Mouse (Mus musculus) layer of hippocampus, adult 8-10 months (tissue): ENCODE results near the gene Osmr. TPM values are rescaled to one million over a fixed set of nuclear protein-coding genes. Genes with fewer than 3 reads are reported as not detected.

Experiments
- DNase-seq, 2 experiments: peaks; one replicate each; pipeline ENCODE4 v3.0.0; 2022; ENCODE audit warnings: low spot score in 2 of 2
- total RNA-seq, 4 experiments: library from RNA; stranded (reverse); gene quantifications; 2 replicates each; pipeline ENCODE4 v1.2.4; 2022

Osmr gene
- 10 to 100 TPM in 2 of 4 experiments, 1 to 10 TPM in 2; 2.9 to 18.6 (median 9.1) TPM for total RNA-seq

DNA sequence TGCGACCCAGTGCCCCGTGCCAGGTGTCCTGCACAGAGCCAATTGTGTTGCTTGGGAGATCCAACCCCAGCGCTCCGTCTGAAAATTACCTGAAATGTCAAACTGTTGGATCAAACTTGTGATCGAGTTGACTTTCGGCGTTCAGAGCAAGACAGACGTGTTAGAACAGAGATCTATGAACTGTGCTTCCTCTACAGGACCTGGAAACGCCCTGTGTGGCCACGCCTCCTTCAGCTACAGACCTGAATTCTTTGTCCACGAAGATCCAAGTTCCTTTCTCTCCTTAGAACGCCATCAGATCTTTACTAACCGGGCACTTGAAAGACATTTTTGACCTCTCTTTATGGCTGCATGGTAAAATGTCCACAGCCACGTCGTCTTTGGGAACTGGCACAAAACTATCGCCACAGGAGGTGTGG lies at the start of gene Osmr:
TSS of gene Osmr (minus strand) at position 369 of the 419 bp plus-strand sequence.
- DNase-seq, result no peak

DNA sequence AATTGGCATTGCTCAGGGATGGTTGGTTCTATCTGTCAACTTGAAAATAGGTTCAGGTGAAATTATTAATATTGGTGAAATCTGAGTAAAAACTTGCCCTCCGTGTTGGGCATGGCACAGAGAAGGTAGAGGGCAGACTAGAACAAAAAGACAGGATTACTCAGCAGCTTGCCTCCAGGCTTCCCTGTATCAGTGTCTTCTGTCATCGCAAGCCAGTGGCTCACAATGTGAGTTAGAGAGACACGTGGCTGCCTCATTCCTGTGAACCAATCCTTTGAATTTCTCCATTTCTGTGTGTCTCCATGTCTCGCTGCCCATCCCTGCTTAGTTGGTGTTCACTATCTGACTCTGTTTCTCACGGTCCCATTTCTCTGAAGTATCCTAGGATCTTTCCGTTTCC lies 44.6 kb upstream of the Osmr start:
- DNase-seq, result no peak

DNA sequence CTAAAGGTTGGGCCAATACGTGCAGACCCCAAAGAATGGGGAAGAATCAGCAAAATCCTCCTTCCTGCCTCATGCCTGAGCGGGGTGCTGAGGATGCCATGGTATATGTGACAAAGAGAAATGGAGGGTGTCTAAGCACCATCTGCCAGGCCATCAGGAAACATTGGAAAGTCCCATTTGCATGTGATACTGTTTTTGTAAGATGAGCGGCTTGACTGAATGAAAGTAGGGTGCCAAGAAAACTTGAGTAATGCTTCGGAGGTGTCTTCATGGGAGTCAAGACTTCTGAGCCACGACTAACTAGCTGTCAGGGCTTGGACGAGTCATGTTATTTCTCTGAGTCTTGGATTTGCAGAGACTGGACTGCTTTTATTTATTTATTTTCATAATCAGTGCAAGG lies 39.4 kb upstream of the Osmr start:
- peak in 1 of 2 experiments; percentile 19 for DNase-seq

DNA sequence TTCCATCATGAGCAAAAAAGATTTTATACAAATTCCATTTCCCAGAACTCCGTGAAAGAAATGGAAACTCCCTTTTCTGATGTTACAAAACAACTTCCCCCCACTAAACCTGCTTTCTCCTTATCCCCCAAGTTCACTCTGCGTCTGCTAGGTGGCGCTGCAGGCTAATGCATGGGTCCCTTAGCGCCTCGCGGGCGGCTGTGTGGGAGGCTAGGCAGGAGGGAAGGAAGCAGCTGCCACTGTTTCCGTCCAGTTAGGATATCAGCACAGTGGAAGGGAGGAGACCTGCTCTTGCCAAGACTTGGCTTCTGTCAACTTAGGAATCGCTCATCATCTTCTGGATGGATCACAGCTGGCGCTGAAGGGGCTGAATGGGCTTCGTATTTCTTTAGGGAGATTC lies 34.9 kb upstream of the Osmr start:
- DNase-seq, result peak; percentile 86 to 91

DNA sequence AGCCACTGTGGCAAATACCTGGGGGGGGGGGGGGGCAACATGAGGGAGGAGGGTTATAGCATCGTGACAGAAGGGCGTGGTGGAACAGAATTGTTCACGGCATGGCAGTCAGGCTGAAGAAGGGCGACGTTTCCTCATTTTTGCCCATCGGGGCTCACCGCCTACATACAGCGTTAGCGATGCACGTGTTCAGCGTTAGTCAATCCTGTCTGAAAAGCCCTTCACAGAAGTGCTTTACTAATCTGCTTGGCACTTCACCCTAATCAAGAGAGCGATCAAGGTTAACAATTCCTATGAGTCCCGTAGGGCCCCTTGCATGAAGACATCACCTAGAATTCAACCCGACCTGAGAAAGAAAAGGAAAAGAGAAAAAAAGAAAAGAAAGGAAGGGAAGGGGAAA lies 34.3 kb upstream of the Osmr start:
- DNase-seq, result no peak

DNA sequence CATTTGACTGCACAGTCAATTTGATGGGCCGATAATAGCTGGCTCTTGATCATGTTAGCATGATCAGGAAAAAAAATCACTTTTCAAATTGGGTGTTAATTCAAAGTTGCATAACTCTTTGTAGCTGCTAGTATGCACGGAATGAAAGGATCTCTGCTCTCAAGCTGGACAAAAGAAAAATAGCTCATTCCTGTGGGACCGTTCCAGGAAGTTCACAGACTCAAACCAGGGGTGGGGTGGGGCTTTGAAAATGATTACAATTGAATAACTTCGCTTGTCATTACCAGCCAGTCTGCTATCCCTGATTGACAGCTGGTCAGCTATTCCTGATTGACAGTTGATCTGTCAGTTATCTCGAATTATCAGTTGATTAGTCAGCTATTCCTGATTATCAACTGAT lies 33.8 kb upstream of the Osmr start:
- DNase-seq, result no peak

DNA sequence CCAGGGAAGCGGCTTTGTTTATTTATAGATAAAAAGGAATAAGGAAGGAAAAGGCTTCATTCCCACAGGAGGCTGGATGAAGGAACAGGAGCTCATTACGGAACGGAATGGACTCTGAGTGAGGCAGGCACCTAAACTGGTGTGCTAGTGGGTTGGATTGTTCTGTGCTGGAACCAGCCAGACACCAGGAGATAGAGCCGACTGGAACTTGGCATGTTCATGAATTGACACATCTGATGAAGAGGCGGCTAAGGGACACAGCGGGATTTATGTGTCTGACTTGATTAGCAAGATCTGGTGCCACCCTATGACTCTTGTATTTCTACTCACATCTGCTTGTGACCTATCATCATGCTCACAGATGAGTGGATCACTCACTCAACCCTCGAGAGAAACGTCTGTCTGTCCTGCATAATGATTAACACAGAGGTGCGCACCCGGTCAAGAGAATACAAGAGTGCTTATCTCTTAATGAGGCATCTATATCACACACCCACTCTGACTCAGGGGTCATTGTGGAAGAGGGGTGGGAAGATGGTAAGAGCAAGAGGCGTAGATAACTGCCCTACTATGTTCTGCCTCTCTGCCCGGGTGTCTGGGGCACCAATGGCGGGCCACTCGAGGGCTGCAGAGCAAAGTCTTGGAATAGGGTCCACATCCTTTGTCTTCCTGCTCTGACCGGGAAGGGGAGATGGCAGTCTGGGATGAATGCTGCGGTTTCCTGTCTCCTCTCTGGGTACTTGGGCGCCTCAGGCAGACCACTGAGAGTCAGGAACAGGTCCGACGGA lies 31.7 kb upstream of the Osmr start:
- DNase-seq, result peak; percentile 24 to 35

DNA sequence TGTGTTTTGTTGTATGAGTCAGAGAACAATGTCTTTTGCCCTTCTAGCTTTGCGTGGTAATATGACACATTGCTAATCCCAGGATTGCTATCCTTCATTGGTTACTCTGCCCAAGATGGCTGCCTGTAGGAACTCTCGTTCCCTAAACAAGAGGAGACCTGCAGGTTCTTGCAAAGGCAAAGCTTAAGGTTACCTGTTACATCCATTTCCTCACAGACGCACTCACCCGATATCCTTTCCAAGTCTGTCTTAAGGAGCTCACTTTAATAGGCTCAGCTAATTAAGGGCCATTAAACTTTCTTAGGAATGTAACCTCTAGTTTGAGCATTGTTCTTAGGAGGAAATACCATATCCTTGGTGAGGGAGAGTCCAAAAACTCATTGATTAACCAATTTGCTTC lies 31.0 kb upstream of the Osmr start:
- DNase-seq, result no peak

DNA sequence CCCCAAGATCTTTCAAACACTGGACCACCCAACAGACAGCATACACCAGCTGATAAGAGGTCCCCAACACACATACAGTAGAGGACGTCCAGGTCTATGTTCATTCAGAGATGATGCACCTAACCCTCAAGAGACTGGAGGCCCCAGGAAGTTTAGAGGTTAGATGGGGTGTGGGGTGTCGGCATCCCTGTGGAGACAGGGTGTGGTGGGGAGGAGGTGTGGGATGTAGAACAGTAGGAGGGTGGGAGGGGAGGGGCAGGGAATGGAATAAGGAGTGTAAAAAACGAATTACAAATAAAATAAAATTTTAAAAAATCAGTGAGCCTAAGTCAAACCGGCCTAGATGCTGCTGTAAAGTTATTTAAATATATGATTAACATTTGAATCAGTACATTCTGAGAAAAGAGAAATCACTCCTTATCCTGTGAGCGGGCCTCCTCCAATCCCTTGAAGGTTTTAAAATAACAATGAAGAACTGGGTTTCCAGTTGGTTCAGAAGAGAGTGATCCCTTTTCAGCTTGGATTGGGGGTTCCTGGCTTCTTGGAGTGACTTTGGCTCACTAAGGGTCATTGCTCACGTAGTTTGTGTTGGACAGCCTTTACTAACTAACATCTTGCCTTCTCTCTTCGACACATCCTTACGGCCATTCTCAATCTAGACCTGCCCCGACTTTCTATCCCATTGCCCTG lies 28.7 kb upstream of the Osmr start:
- DNase-seq, result no peak

DNA sequence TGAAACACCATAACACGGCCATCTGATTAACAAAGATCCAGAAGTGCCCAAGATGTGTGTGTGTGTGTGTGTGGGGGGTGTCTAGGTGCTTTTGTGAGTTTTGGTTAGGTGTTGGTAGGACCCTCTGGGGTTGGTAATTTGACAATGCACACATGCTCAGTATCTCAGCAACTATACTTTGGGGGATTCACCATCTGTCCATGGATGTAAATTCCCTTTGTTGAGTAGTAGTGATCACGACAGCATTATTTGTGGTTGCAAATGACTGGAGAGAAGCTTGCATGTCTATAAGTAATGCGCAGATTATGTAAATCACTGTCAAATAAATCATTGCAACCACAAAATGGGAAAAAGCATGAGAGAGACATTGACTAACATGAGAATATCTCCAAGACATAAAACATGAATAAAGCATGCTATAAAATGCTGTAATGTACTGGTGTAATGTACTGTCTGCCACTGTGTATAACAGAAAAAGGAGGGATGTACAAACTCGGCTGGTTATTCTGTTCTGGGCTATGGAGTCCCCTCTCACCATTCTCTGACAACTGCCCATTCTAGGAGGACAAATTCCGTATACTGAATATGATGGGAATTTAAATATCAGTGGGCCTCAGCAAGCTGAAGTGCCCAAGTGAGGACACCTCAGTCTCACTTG lies 27.3 kb upstream of the Osmr start:
- DNase-seq, result no peak

DNA sequence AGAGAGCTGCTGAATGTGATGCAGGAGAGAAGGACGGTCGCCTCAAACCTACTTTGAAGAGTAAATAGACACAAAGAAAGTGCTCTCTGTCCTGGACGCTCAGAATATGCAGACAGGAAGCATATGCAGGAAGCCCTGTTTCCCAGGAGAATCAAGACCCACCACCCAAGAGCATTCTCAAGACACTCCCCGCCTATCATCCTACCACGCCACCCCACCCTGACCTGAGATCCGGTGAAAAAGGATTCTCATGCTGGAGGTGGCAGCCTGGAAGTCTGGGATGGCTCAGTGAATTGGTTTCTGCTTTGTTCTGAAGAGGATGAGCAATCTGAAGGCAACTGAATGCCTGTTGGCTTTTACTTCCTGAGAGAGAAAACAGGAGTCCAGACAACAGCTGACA lies 26.5 kb upstream of the Osmr start:
- DNase-seq, result no peak

DNA sequence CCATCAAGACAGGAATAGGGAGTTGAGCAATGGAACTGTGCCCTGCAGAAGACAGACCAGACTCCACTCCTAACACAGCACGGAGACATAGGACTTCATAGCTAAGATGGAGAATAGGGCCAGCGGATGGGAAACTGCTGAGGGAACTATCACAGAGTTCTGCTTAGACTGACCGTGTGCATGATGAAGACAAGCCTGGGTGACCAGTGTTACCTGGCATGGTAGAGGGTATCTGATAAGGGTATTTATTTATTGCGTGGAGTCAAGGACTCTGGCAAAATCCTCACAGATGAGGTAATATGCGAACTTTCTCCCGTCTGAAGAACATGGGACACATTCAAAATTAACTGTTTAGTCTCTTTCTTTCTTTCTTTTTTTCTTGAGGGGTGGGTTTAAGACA lies 9.5 kb upstream of the Osmr start:
- DNase-seq, result no peak

DNA sequence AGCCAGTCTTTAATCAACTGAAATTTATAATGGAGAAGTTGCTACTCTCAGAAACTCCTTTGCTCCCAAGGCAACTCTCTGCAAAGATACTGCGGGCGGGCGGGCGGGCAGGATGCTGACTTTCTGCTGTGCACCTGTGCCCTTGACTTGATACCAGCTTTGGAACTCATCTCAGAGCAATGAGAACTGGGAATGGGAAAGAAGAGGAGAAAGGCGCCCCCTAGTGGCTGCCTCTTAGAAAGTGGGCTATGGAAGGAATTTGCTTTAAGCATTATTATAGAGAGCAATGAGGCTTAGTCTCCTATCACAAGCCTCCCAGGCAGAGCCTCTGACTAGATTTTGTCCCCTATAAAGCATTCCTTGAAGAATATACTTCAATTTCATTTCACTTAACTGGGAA lies 9.0 kb upstream of the Osmr start:
- DNase-seq, result peak in 1 of 2 experiments; percentile 70

DNA sequence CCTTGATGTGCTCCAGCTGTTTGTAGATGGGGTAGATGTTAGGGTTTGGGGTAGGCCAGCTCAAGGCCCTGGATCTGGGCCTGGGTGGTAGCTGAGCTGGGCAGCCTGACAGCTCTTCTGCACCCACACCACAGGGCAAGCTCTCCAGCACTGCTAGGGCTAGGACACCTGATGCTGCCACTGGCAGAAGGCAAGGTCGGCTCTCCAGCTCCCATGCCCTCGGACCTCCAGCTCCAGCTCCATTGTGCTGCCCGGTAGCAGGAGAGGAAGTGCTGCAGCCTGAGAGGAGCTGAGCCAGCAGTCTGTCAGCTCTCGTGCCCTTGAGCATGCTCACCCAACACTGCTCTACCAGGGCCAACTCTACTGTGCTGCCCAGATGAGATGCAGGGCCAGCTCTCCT lies 8.3 kb upstream of the Osmr start:
- no peak for DNase-seq

DNA sequence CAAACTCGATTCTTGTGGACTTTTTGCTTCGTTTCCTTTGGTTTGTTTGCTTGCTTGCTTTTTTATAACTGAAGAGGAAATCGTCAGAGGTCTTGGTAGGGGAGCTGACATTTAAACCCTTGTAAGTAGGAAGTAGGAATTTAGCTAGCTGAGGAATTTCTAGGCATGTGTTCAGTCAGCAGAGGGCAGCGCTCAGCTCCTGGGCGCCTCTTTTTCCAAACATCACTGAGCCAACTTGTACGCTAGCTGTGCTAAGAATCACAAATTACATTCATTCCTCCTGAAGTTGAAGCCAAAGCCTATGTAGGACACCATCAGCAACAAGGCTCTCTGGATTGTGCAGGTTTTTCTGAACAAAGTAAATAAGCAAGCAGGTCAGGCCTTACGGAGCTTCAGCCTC lies 7.4 kb upstream of the Osmr start:
- peak in 1 of 2 experiments; percentile 42 for DNase-seq

DNA sequence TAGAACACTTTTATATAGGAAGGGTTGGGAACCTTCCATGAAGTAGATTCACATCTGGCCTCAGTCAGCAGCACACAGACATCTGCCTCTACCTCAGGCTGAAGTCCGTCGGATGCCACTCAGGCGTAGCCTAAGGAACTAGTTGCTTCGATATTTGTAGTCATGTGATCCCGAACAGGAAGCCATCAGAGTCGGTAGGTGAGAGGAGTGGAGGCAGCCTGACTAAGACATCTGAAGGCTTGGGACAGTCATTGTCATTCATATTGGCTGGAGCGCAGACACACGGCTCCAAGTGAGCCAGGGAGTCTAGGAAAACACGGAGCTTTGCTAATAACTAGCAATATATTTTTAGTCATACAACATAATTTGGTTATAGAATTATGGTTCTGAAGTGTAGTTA lies 6.4 kb upstream of the Osmr start:
- DNase-seq, result no peak

DNA sequence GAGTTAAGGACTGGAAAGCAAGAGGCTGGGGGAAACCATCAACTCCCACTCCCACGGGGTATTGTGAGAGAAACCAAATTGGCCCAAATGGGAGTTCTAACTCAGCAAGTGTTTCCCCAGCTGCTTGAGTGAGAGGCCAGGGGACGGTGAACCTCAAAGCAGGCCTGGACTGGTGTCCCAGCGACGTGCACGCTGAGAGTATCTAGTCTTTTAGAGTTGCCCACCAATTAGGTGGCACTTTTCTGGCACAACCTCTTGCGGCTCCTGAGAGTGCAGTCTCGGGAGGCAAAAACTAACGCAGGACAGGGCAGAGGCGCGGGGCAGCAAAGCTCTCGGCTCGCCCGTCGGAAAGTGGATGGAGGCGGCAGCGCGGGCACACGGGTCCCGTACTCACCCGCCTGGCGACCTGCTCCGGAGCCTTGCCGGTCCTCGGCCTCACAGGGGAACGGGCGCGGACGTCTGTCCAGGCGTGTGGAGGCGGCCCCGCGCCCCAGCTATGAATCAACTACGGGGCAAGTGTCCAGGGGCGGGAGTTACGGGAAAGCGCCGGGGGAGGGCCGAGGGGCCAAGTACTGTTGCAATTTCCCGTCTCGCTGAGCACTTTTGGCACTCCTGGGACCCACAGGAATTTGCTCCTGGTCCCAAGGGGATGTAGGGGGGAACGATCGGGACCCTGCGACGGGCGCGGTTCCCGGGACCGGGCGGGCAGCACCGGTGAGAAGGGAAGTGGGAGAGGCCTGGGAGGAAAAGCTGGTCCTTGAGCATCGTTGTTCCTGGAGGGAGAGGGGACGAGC lies 765 bp downstream of the Osmr start:
- DNase-seq, result no peak

DNA sequence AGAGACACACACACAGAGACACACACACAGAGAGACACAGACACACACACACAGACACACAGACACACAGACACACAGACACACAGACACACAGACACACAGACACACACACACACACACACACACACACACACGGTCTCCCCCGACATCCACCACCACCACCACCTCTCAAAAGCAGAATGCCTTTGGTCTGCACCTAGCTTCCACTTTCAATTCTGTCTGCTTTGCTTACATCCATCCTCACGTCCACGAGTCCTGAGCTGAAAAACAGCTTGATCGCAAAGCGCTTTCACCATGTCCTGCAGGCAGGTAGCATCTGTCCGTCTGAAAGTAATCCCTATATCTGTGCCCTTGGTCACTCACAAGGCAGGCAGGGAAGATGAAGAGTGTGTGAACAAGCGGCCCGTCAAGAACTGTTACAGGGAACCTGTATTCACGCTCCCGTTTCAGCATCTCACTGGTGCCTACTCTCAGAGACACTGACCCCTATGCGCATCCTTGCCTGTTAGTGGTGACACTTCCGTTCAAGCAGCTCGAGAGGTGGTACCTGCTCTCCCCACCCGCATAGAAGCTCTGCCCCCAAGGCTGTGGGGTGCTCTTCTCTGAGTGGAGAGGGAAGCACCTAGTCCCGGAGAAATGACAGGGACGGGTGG lies 1.5 kb downstream of the Osmr start:
- no peak for DNase-seq

DNA sequence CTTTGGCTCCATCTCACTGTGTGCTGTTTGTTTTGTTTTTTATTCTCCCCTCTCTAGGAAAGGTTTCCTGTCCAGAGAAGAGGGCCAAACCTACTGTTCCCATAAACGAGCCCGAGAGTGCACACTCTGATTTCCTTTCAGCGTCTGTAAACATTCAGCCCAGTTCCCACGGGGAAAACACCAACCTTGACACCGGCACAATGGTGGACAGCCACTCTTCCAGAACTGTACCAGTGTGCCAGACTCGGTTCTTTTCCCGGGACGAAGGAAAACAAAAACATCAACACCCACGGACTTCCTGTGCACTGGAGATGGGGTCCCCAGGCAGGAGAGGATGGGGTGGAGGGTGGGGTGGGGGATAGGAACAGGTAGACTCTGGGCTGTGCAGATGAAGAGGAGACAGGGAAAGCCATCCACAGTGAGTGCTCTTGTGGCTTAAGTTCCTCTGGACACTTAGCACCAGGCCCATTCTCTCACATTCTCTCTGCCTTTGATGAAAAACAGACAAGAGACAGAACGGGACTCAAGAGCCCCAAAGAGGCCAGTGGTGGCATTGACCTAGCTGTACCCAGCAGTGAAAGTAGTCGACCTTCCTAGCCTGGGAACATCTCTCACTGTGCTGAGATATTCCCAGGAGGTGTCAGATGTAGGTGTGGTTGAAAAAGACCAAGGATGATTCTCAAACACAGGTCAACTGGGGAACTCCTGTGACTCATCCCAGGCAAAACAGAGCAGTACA lies 3.0 kb downstream of the Osmr start:
- no peak for DNase-seq

DNA sequence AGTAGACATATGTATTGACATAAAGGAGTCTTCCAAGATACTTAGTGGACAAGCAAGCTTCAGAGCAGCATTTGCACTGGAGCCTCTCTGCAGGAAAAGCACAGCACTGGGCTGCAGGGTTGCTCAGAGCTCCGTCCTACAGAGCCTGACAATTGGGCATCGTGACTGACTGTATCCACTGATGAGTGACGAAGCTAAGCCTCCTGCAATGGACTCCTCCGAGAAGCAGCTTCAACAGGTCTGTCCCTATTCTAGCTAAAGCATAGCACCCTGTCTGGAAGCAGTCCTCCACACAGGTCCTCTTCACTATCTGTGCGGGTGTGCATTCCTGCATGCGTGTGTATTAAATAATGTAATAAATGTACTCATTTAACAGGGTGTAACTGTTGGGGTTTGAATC lies 7.9 kb downstream of the Osmr start:
- no peak for DNase-seq
